Mouse (Mus musculus): ENCODE results near the gene Caskin2.

The Caskin2 gene

GRCm38 (mm10) chr11:115753485-115753884, 60.0 kb downstream of the Caskin2 start:
- no peak for DNase-seq

DNA sequence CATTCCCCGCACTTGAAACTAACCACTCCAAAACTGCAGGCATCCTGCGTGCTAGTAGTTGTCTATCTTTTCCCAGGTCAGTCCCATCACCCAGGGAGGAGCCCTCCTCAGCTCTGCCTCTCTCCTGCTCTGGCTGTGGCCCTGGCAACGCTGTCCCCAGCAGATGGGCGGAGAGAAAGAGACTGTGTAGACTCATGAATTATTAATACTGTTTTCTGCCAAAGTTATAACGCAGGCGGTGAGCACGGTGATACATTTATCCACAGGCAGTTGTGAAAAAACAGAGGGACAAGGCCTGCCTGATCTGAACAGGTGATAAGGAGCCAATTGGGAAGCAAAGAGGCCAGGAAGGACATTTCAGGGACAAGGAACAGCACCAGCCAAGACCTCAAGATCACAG, 60.8 kb downstream of the Caskin2 start:
- no peak for DNase-seq

DNA sequence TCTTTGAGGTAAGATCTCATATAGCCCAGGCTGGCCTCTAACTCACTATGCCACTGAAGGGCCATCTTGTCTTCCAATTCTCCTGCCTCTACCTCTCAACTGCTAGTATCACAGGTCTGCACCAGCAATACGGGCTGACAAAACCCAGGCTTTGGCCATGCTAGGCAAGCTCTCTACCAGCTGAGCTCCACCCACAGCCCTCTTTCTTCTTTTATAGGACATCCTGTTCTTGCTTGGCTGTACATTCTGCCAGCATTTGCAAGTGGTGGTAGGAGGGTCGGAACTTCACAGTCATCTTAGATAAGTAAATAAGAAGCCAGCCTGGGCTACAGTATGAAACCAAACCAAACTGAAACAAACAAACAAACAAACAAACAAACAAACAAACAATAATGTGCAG, 61.7 kb downstream of the Caskin2 start:
- no peak for DNase-seq

DNA sequence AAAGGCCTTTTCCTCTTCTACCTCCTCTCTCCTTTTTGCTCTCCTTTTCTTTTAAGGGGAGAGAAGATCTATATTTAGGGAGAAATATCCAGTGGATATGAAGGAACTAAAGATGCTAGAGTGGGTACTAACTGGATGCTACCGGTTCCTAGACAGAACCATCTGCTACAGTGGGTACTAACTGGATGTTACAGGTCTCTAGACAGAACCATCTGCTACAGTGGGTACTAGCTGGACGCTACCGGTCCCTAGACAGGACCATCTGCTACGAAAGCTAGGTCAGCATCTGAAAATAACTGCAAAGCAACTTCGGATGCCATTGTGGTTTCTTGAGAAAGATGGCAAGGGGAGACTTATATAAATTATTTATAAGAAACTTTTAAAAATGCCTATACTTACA, 63.6 kb downstream of the Caskin2 start:
- DNase-seq = no peak

Data from liver (tissue).